Mouse (Mus musculus): ENCODE measurements around the gene Chil6. TPM values are rescaled to one million over a fixed set of nuclear protein-coding genes. Genes with fewer than 3 reads are reported as not detected.

Gene Chil6
- polyA plus RNA-seq (2015; fragmentation: Nextera tagmentation; extraction: Ambion mirVana): not detected in 2 replicates

- Histone ChIP-seq H3K9ac (no peak within 1 kb of the TSS), H3K4me2 (replicated peaks) (no peak within 1 kb of the TSS), H3K9me3 (no peaks in the 10 kb centered on the region), H3K27me3 (no peaks in the 10 kb centered on the region), H3K4me1 (no peaks in the 10 kb centered on the region), H3K4me3 (no peak within 1 kb of the TSS), H3K36me3 (no peaks in the 10 kb centered on the region), H3K27ac (no peak within 1 kb of the TSS)
- no peak for ATAC-seq (ENCODE audit: low FRiP score, low read depth)
These were observed at the start of gene Chil6 for GRCm38 (mm10) chr3:106406082-106406481. Chil6 (minus strand) TSS chr3:106406182.

- H3K36me3 ChIP-seq: no peaks in the 10 kb centered on the region
- no peak overlapping the region for H3K27ac ChIP-seq
- no peaks in the 10 kb centered on the region for H3K27me3 ChIP-seq
- no peak overlapping the region for H3K4me2 ChIP-seq (replicated peaks)
- 81% methylated on average over 4 of the region's 4 CpGs for WGBS
- no peak for ATAC-seq (ENCODE audit: low FRiP score, low read depth)
- no peak overlapping the region for H3K4me3 ChIP-seq
- H3K9ac ChIP-seq: no peak overlapping the region
- no peaks in the 10 kb centered on the region for H3K9me3 ChIP-seq
- H3K4me1 ChIP-seq: no peaks in the 10 kb centered on the region
These were observed 46.6 kb upstream of the Chil6 start for GRCm38 (mm10) chr3:106452616-106453015.

GRCm38 (mm10) chr3:106449567-106449966 is 43.6 kb upstream of the Chil6 start:
- Histone ChIP-seq H3K4me2 (replicated peaks) (no peak overlapping the region), H3K36me3 (no peaks in the 10 kb centered on the region), H3K9me3 (no peaks in the 10 kb centered on the region), H3K27ac (no peak overlapping the region), H3K27me3 (no peaks in the 10 kb centered on the region), H3K4me3 (no peak overlapping the region), H3K9ac (no peak overlapping the region), H3K4me1 (no peaks in the 10 kb centered on the region)
- no peak for ATAC-seq (ENCODE audit: low FRiP score, low read depth)
- 76% methylated on average over 4 of the region's 4 CpGs for WGBS

- Histone ChIP-seq H3K9ac (no peak overlapping the region), H3K4me1 (no peaks in the 10 kb centered on the region), H3K4me2 (replicated peaks) (no peak overlapping the region), H3K27me3 (no peaks in the 10 kb centered on the region), H3K27ac (no peak overlapping the region), H3K36me3 (no peaks in the 10 kb centered on the region), H3K9me3 (no peaks in the 10 kb centered on the region), H3K4me3 (no peak overlapping the region)
- no peak for ATAC-seq (ENCODE audit: low FRiP score, low read depth)
These were observed 43.0 kb upstream of the Chil6 start for GRCm38 (mm10) chr3:106448995-106449394.

GRCm38 (mm10) chr3:106448571-106448970 is 42.6 kb upstream of the Chil6 start:
- Histone ChIP-seq H3K27me3 (no peaks in the 10 kb centered on the region), H3K9me3 (no peaks in the 10 kb centered on the region), H3K36me3 (no peaks in the 10 kb centered on the region), H3K9ac (no peak overlapping the region), H3K27ac (no peak overlapping the region), H3K4me1 (no peaks in the 10 kb centered on the region), H3K4me2 (replicated peaks) (no peak overlapping the region), H3K4me3 (no peak overlapping the region)
- ATAC-seq (ENCODE audit: low FRiP score, low read depth): peak; percentile 64; the same call in 1 of the 2 replicates

Other genes starting within 250 kb of the Chil6 start
- 0.11 TPM in 1 of 2 replicates, not detected in the other for gene Chil3, start 238.6 kb downstream of the Chil6 start, polyA plus RNA-seq (2015; fragmentation: Nextera tagmentation; extraction: Ambion mirVana)
- not detected in 2 replicates for gene Chil4, start 186.7 kb downstream of the Chil6 start, polyA plus RNA-seq (2015; fragmentation: Nextera tagmentation; extraction: Ambion mirVana)
- 2.6 and 3.0 TPM in 2 replicates for gene Dennd2d, start 76.2 kb upstream of the Chil6 start, polyA plus RNA-seq (2015; fragmentation: Nextera tagmentation; extraction: Ambion mirVana)
- 49.8 and 54.4 TPM in 2 replicates for gene Dram2, start 141.6 kb upstream of the Chil6 start, polyA plus RNA-seq (2015; fragmentation: Nextera tagmentation; extraction: Ambion mirVana)
- 59.6 and 62.6 TPM in 2 replicates for gene Cept1, start 141.6 kb upstream of the Chil6 start, polyA plus RNA-seq (2015; fragmentation: Nextera tagmentation; extraction: Ambion mirVana)